Mouse (Mus musculus): ENCODE results near the gene Rdm1. TPM values are rescaled to one million over a fixed set of nuclear protein-coding genes. Genes with fewer than 3 reads are reported as not detected.

Gene Rdm1
- total and polyA plus RNA-seq, 3 experiments, result 3.8 to 23.8 (median 10.8) TPM

DNA sequence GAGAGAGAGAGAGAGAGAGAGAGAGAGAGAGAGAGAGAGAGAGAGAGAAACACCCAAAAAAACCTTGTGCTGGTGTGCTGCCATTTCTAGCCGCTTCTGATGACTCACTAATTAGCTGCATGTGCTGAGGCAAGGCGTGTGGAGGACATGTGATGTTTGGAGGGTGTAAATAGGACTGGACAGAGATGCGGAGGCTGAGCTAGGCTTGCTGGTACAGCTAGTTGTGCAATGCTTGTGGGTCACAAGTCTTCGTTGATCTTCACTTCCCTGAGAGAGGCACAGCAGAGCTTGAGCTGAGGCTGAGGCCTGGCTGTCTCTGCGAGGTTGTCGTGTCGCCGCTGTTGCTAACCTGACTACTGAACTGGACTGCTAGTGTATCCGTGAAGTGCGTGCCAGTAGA lies 39.3 kb upstream of the Rdm1 start:
- H3K27me3 ChIP-seq (ENCODE audit: insufficient read depth, low read length), result no peaks in the 10 kb centered on the region
- TF ChIP-seq CTCF (IDR thresholded peaks at IDR 0.05; ENCODE audit: low read depth, low read length) (no peak), TAL1 (conservative IDR thresholded peaks at IDR 0.05; ENCODE audit: low read depth, low read length) (no peak), GATA2 (IDR thresholded peaks at IDR 0.05; ENCODE audit: borderline replicate concordance, low read depth, low read length) (no peak), GATA1 (IDR thresholded peaks at IDR 0.05; ENCODE audit: borderline replicate concordance, low read length) (no peak), POLR2AphosphoS5 (IDR thresholded peaks at IDR 0.05; ENCODE audit: insufficient replicate concordance, low read depth, low read length) (no peak)
- no peak for DNase-seq (ENCODE audit: low spot score)
- H3K4me3 ChIP-seq (ENCODE audit: low read depth, low read length), result no peak overlapping the region
- ATAC-seq (ENCODE audit: extremely low read depth, insufficient number of reproducible peaks, low FRiP score, poor library complexity, severe bottlenecking), result no peak
- peaks cover 9% of the 10 kb centered on the region for H3K4me1 ChIP-seq (ENCODE audit: insufficient read depth, low read depth, low read length)
- peaks cover 29% of the 10 kb centered on the region for H3K36me3 ChIP-seq (replicated peaks)
- H3K9me3 ChIP-seq (replicated peaks), result no peaks in the 10 kb centered on the region

DNA sequence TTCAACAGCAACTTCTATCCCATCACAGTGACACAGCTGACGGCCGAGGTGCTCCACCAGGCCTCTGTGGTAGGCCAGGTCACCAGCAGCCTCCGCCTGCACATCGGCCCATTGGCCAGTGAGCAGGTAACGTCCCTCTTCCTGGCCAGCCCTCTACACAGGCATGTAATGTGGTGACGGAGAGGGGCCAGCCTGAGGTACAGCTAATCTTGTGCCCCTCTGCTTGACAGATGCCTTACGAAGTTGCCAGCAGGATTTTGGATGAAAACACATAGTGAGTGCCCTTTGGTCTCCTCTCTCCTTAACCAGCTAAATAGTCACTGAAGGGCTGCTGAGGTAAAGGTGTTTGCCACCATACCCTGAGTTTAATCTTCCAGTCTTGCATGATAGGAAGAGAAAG lies 38.1 kb upstream of the Rdm1 start:
- peaks cover under 1% of the 10 kb centered on the region; the same call in 1 of the 2 replicates for H3K27me3 ChIP-seq (ENCODE audit: insufficient read depth, low read length)
- TF ChIP-seq TAL1 (conservative IDR thresholded peaks at IDR 0.05; ENCODE audit: low read depth, low read length) (no peak), POLR2AphosphoS5 (IDR thresholded peaks at IDR 0.05; ENCODE audit: insufficient replicate concordance, low read depth, low read length) (no peak), GATA2 (IDR thresholded peaks at IDR 0.05; ENCODE audit: borderline replicate concordance, low read depth, low read length) (no peak), GATA1 (IDR thresholded peaks at IDR 0.05; ENCODE audit: borderline replicate concordance, low read length) (no peak), CTCF (IDR thresholded peaks at IDR 0.05; ENCODE audit: low read depth, low read length) (no peak)
- peaks cover 26% of the 10 kb centered on the region for H3K36me3 ChIP-seq (replicated peaks)
- ATAC-seq (ENCODE audit: extremely low read depth, insufficient number of reproducible peaks, low FRiP score, poor library complexity, severe bottlenecking) (no peak), DNase-seq (ENCODE audit: low spot score) (no peak)
- H3K4me1 ChIP-seq (ENCODE audit: insufficient read depth, low read depth, low read length), result peaks cover 8% of the 10 kb centered on the region; the same call in 1 of the 2 replicates
- H3K9me3 ChIP-seq (replicated peaks), result no peaks in the 10 kb centered on the region
- no peak overlapping the region for H3K4me3 ChIP-seq (ENCODE audit: low read depth, low read length)

DNA sequence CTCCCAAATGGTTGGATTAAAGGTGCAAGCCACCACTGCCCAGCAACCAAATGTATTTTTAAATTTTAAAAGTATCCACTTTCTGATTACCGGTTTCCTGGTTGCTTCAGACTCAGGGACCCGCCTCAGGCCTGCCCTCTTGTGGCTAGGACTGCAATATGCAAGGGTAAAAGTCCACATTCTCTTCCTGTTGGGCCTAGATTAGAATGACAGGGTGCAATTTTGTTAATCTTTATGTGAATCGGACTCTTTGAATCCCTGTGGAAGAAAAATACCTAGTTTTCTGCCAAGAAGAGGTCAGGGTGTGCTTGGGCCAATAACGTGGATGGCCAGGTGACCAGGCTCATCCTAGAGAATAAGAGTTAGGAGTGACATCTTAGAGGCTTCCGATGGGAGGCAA lies 37.6 kb upstream of the Rdm1 start:
- H3K4me1 ChIP-seq (ENCODE audit: insufficient read depth, low read depth, low read length), result peaks cover 8% of the 10 kb centered on the region; the same call in 1 of the 2 replicates
- peak; percentile 66 for DNase-seq (ENCODE audit: low spot score)
- no peak for TF ChIP-seq GATA1 (IDR thresholded peaks at IDR 0.05; ENCODE audit: borderline replicate concordance, low read length)
- TF ChIP-seq TAL1 (conservative IDR thresholded peaks at IDR 0.05; ENCODE audit: low read depth, low read length), result no peak
- TF ChIP-seq GATA2 (IDR thresholded peaks at IDR 0.05; ENCODE audit: borderline replicate concordance, low read depth, low read length), result no peak
- peak; percentile 78 for TF ChIP-seq CTCF (IDR thresholded peaks at IDR 0.05; ENCODE audit: low read depth, low read length)
- no peak for TF ChIP-seq POLR2AphosphoS5 (IDR thresholded peaks at IDR 0.05; ENCODE audit: insufficient replicate concordance, low read depth, low read length)
- no peaks in the 10 kb centered on the region for H3K9me3 ChIP-seq (replicated peaks)
- no peak for ATAC-seq (ENCODE audit: extremely low read depth, insufficient number of reproducible peaks, low FRiP score, poor library complexity, severe bottlenecking)
- no peak overlapping the region for H3K4me3 ChIP-seq (ENCODE audit: low read depth, low read length)
- peaks cover 22% of the 10 kb centered on the region for H3K36me3 ChIP-seq (replicated peaks)
- H3K27me3 ChIP-seq (ENCODE audit: insufficient read depth, low read length), result peaks cover 2% of the 10 kb centered on the region; the same call in 1 of the 2 replicates

DNA sequence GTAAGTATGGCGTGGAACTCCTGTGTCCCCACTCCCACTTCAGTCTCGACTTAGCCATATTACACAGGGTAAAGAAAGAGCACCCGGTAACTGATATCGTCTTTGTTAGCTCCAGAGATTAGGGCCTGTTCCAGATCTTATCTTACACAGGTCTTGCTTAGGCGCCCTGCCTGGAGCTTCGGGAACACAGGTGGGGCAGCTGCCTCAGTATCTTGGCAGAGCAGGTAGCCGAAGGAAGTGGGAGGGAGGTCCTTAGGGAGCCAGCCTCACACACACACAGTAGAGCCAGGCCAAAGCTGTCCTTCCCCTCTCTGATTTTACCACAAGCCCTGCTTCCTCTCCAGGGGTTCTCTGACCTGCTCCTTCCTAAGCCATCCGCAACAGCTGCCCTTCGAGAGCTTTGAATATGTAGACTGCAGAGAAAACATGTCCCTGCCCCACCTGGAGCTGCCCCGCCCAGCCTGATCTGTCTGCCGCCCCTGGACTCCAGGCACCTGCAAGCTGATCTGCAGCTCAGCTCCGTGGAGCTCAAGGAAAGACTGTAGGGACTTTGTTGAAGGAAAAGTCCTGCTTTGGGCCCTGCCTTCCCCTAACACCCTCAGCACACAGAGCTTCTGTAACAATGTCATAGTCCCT lies 36.9 kb upstream of the Rdm1 start:
- no peak for ATAC-seq (ENCODE audit: extremely low read depth, insufficient number of reproducible peaks, low FRiP score, poor library complexity, severe bottlenecking)
- no peak for DNase-seq (ENCODE audit: low spot score)
- Histone ChIP-seq H3K27me3 (ENCODE audit: insufficient read depth, low read length) (peaks cover 3% of the 10 kb centered on the region), H3K4me3 (ENCODE audit: low read depth, low read length) (no peak overlapping the region), H3K36me3 (replicated peaks) (peaks cover 20% of the 10 kb centered on the region), H3K9me3 (replicated peaks) (no peaks in the 10 kb centered on the region), H3K4me1 (ENCODE audit: insufficient read depth, low read depth, low read length) (peaks cover 8% of the 10 kb centered on the region; the same call in 1 of the 2 replicates)
- TF ChIP-seq TAL1 (conservative IDR thresholded peaks at IDR 0.05; ENCODE audit: low read depth, low read length) (no peak), POLR2AphosphoS5 (IDR thresholded peaks at IDR 0.05; ENCODE audit: insufficient replicate concordance, low read depth, low read length) (no peak), GATA2 (IDR thresholded peaks at IDR 0.05; ENCODE audit: borderline replicate concordance, low read depth, low read length) (no peak), CTCF (IDR thresholded peaks at IDR 0.05; ENCODE audit: low read depth, low read length) (no peak), GATA1 (IDR thresholded peaks at IDR 0.05; ENCODE audit: borderline replicate concordance, low read length) (no peak)

DNA sequence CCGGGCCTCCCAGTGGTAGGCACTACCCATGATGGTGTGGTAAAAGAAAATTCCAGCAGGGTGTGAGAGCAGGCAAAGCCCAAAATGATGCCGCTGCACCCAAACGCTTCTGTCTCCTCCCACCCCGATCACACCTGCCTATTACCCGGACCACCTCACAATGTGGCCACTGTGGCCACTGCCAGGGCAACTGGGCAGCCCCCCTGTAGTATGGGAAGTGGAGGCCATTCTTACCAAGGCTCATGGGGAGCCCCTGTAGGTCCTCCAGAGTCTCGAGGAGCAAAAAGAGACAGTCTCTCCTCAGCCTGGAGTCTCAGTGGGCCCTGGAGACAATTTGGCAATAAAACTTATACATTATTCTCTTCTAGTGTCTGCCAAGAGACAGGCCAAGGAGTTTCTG lies 27.8 kb upstream of the Rdm1 start, which contains the start of gene Gm11634:
Gm11634 (minus strand) TSS at position 101 of the 400 bp plus-strand sequence.
- TF ChIP-seq POLR2AphosphoS5 (IDR thresholded peaks at IDR 0.05; ENCODE audit: insufficient replicate concordance, low read depth, low read length) (no peak), GATA2 (IDR thresholded peaks at IDR 0.05; ENCODE audit: borderline replicate concordance, low read depth, low read length) (no peak), TAL1 (conservative IDR thresholded peaks at IDR 0.05; ENCODE audit: low read depth, low read length) (no peak), GATA1 (IDR thresholded peaks at IDR 0.05; ENCODE audit: borderline replicate concordance, low read length) (no peak), CTCF (IDR thresholded peaks at IDR 0.05; ENCODE audit: low read depth, low read length) (no peak)
- peaks cover 32% of the 10 kb centered on the region for H3K27me3 ChIP-seq (ENCODE audit: insufficient read depth, low read length)
- DNase-seq (ENCODE audit: low spot score) (no peak), ATAC-seq (ENCODE audit: extremely low read depth, insufficient number of reproducible peaks, low FRiP score, poor library complexity, severe bottlenecking) (no peak)
- no peaks in the 10 kb centered on the region for H3K9me3 ChIP-seq (replicated peaks)
- 0 out of 2 replicates have a peak, but pooled peaks cover 1% of the 10 kb centered on the region for H3K4me1 ChIP-seq (ENCODE audit: insufficient read depth, low read depth, low read length)
- H3K36me3 ChIP-seq (replicated peaks), result no peaks in the 10 kb centered on the region
- no peak within 1 kb of the TSS for H3K4me3 ChIP-seq (ENCODE audit: low read depth, low read length)

DNA sequence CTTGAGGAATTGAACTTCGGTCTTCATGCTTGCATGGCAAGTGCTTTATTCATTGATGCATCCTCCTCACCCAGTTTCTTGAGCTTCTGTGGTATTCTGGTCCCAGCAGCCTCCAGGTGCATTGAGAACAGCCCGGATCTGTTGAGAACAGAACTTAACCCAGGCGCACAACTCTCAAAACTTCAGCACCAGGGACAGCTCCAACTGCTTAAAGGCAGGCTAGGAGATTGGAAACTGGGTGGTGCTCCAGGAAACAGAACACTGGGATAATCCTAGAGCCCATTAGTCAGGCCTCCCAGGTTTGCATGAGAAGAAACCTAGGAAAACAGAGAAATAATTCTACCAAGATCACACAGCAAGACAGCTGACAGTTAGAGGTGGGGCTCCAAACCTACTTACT lies 24.5 kb upstream of the Rdm1 start:
- ATAC-seq (ENCODE audit: extremely low read depth, insufficient number of reproducible peaks, low FRiP score, poor library complexity, severe bottlenecking) (no peak), DNase-seq (ENCODE audit: low spot score) (peak; percentile 21)
- H3K9me3 ChIP-seq (replicated peaks), result no peaks in the 10 kb centered on the region
- H3K27me3 ChIP-seq (ENCODE audit: insufficient read depth, low read length), result peaks cover 16% of the 10 kb centered on the region
- no peaks in the 10 kb centered on the region for H3K36me3 ChIP-seq (replicated peaks)
- H3K4me3 ChIP-seq (ENCODE audit: low read depth, low read length), result no peak overlapping the region
- H3K4me1 ChIP-seq (ENCODE audit: insufficient read depth, low read depth, low read length), result peaks cover 6% of the 10 kb centered on the region; the same call in 1 of the 2 replicates
- TF ChIP-seq TAL1 (conservative IDR thresholded peaks at IDR 0.05; ENCODE audit: low read depth, low read length) (no peak), CTCF (IDR thresholded peaks at IDR 0.05; ENCODE audit: low read depth, low read length) (no peak), GATA1 (IDR thresholded peaks at IDR 0.05; ENCODE audit: borderline replicate concordance, low read length) (no peak), GATA2 (IDR thresholded peaks at IDR 0.05; ENCODE audit: borderline replicate concordance, low read depth, low read length) (no peak)

Measured in G1E (cell line).